Mouse (Mus musculus) heart, embryonic 15.5 days (tissue): ENCODE data around the gene Col23a1. TPM values are rescaled to one million over a fixed set of nuclear protein-coding genes. Genes with fewer than 3 reads are reported as not detected.

Source experiments
- ATAC-seq: fragments of 200-750 bp; cut with Nextera tagmentation; replicated peaks from 2 replicates; pipeline ENCODE4 v1.8.0; 2017; ENCODE audit warnings: low read depth, moderate TSS enrichment; ENCODE audit not compliant: insufficient number of reproducible peaks, insufficient read depth, low FRiP score
- H3K27ac ChIP-seq: fragments of 300-500 bp; sonication (generic); 2 replicates; pipeline ENCODE4 v1.5.1; 2015; ENCODE audit warnings: mild to moderate bottlenecking, inconsistent platforms
- H3K27me3 ChIP-seq: fragments of 300-500 bp; sonication (generic); 2 replicates; pipeline ENCODE4 v1.6.1; 2015; ENCODE audit warnings: inconsistent platforms
- H3K36me3 ChIP-seq: fragments of 300-500 bp; sonication (generic); 2 replicates; pipeline ENCODE4 v1.6.1; 2015; ENCODE audit warnings: mild to moderate bottlenecking, inconsistent platforms
- H3K4me1 ChIP-seq: fragments of 300-500 bp; sonication (generic); replicated peaks from 2 replicates; pipeline ENCODE4 v1.6.1; 2015; ENCODE audit warnings: inconsistent platforms
- H3K4me2 ChIP-seq: fragments of 300-500 bp; sonication (generic); 2 replicates; pipeline ENCODE4 v1.6.1; 2015; ENCODE audit warnings: inconsistent platforms, mild to moderate bottlenecking, moderate library complexity
- H3K4me3 ChIP-seq: fragments of 300-500 bp; sonication (generic); 2 replicates; pipeline ENCODE4 v1.5.1; 2015; ENCODE audit warnings: mild to moderate bottlenecking, inconsistent platforms
- H3K9ac ChIP-seq: fragments of 300-500 bp; sonication (generic); 2 replicates; pipeline ENCODE4 v1.6.1; 2015; ENCODE audit warnings: mild to moderate bottlenecking, inconsistent platforms
- H3K9me3 ChIP-seq: fragments of 300-500 bp; sonication (generic); replicated peaks from 2 replicates; pipeline ENCODE4 v1.6.1; 2016; ENCODE audit warnings: inconsistent platforms
- WGBS: fragments of 180-500 bp; shearing (Covaris S2); methylation state at CpG from one replicate; pipeline ENCODE4 v1.1.7; 2015; ENCODE audit warnings: mixed read lengths; 5-methylcytosine and 5-hydroxymethylcytosine counted together
- polyA plus RNA-seq: library from polyadenylated mRNA; unstranded; fragments of >200 nt; fragmentation: Nextera tagmentation; extraction: Ambion mirVana; gene quantifications from 2 replicates; pipeline ENCODE4 v1.2.1, GENCODE M21; 2015

Gene Col23a1
- polyA plus RNA-seq, result 7.2 and 11.3 TPM in 2 replicates

- Histone ChIP-seq H3K27me3 (peaks cover 19% of the 10 kb centered on the region), H3K36me3 (no peaks in the 10 kb centered on the region), H3K9ac (peak within 1 kb of the TSS; percentile 63), H3K9me3 (no peaks in the 10 kb centered on the region), H3K4me3 (peak within 1 kb of the TSS; percentile 58), H3K27ac (peak within 1 kb of the TSS; percentile 59), H3K4me1 (peaks cover 13% of the 10 kb centered on the region), H3K4me2 (peak within 1 kb of the TSS; percentile 91)
- peak; percentile 94 for ATAC-seq
- 1% methylated on average over 38 of the region's 38 CpGs for WGBS
Measured at GRCm38 (mm10) chr11:51289564-51290041, at the start of gene Col23a1. Gene Col23a1, plus strand, starts transcription at chr11:51289920.

GRCm38 (mm10) chr11:51242897-51243296 is 46.8 kb upstream of the Col23a1 start:
- no peak overlapping the region for H3K4me3 ChIP-seq
- ATAC-seq, result no peak
- no peak overlapping the region for H3K27ac ChIP-seq
- no peaks in the 10 kb centered on the region for H3K4me1 ChIP-seq
- no peak overlapping the region for H3K4me2 ChIP-seq
- no peaks in the 10 kb centered on the region for H3K27me3 ChIP-seq
- no peak overlapping the region for H3K9ac ChIP-seq
- 77% methylated on average over 2 of the region's 2 CpGs for WGBS
- no peaks in the 10 kb centered on the region for H3K36me3 ChIP-seq
- H3K9me3 ChIP-seq, result no peaks in the 10 kb centered on the region; the same call in 1 of the 2 replicates

- no peak overlapping the region for H3K27ac ChIP-seq
- no peak overlapping the region for H3K9ac ChIP-seq
- ATAC-seq, result no peak
- H3K4me1 ChIP-seq, result no peaks in the 10 kb centered on the region
- H3K9me3 ChIP-seq, result no peaks in the 10 kb centered on the region
- WGBS, result 82% methylated on average over 4 of the region's 4 CpGs
- peaks cover 3% of the 10 kb centered on the region; the same call in 1 of the 2 replicates for H3K27me3 ChIP-seq
- H3K36me3 ChIP-seq, result no peaks in the 10 kb centered on the region
- H3K4me2 ChIP-seq, result no peak overlapping the region
- H3K4me3 ChIP-seq, result no peak overlapping the region
Measured at GRCm38 (mm10) chr11:51257006-51257405, 32.7 kb upstream of the Col23a1 start.

- Histone ChIP-seq H3K36me3 (no peaks in the 10 kb centered on the region), H3K9ac (peak within 1 kb of the TSS; percentile 66), H3K4me3 (peak within 1 kb of the TSS; percentile 84), H3K4me2 (peak within 1 kb of the TSS; percentile 85), H3K9me3 (no peaks in the 10 kb centered on the region), H3K4me1 (peaks cover 31% of the 10 kb centered on the region), H3K27ac (peak within 1 kb of the TSS; percentile 98), H3K27me3 (peaks cover 3% of the 10 kb centered on the region; the same call in 1 of the 2 replicates)
- 79% methylated on average over 3 of the region's 3 CpGs for WGBS
- ATAC-seq, result no peak
Measured at GRCm38 (mm10) chr11:51261680-51262219, 28.0 kb upstream of the Col23a1 start, which contains the start of gene Clk4. Gene Clk4, plus strand, starts transcription at chr11:51261730.

GRCm38 (mm10) chr11:51262342-51263285 is 27.1 kb upstream of the Col23a1 start, which contains the start of gene BC049762:
Gene BC049762, minus strand, starts transcription at chr11:51263046.
- WGBS, result 7% methylated on average over 57 of the region's 57 CpGs
- Histone ChIP-seq H3K4me2 (peak within 1 kb of the TSS; percentile 85), H3K27me3 (peaks cover 3% of the 10 kb centered on the region; the same call in 1 of the 2 replicates)

GRCm38 (mm10) chr11:51263286-51263831 is 26.4 kb upstream of the Col23a1 start:
- Histone ChIP-seq H3K9ac (peak overlapping the region; percentile 95), H3K36me3 (peaks cover 9% of the 10 kb centered on the region), H3K27ac (peak overlapping the region; percentile 98), H3K9me3 (no peaks in the 10 kb centered on the region), H3K27me3 (peaks cover 3% of the 10 kb centered on the region; the same call in 1 of the 2 replicates), H3K4me1 (peaks cover 31% of the 10 kb centered on the region), H3K4me2 (peak overlapping the region; percentile 80), H3K4me3 (peak overlapping the region; percentile 84)
- under 1% methylated on average over 50 of the region's 50 CpGs for WGBS
- ATAC-seq, result peak; percentile 71

More at GRCm38 (mm10) chr11:51262342-51263285, 27.1 kb upstream of the Col23a1 start, which contains the start of gene BC049762:
- H3K9ac ChIP-seq, result peak within 1 kb of the TSS; percentile 95
- H3K4me3 ChIP-seq, result peak within 1 kb of the TSS; percentile 84
- peak within 1 kb of the TSS; percentile 98 for H3K27ac ChIP-seq
- ATAC-seq, result peak; percentile 98
- H3K36me3 ChIP-seq, result peaks cover 7% of the 10 kb centered on the region; the same call in 1 of the 2 replicates
- H3K9me3 ChIP-seq, result no peaks in the 10 kb centered on the region
- H3K4me1 ChIP-seq, result peaks cover 31% of the 10 kb centered on the region

- H3K9me3 ChIP-seq, result no peaks in the 10 kb centered on the region
- H3K9ac ChIP-seq, result peak overlapping the region; percentile 95
- peaks cover 9% of the 10 kb centered on the region for H3K36me3 ChIP-seq
- peak overlapping the region; percentile 84 for H3K4me3 ChIP-seq
- H3K27ac ChIP-seq, result peak overlapping the region; percentile 98; the same call in 1 of the 2 replicates
- peak overlapping the region; percentile 80 for H3K4me2 ChIP-seq
- peaks cover 3% of the 10 kb centered on the region; the same call in 1 of the 2 replicates for H3K27me3 ChIP-seq
- H3K4me1 ChIP-seq, result peaks cover 31% of the 10 kb centered on the region
- WGBS, result 4% methylated on average over 6 of the region's 6 CpGs
- ATAC-seq, result no peak
Measured at GRCm38 (mm10) chr11:51264352-51264751, 25.4 kb upstream of the Col23a1 start.

GRCm38 (mm10) chr11:51265326-51265725 is 24.4 kb upstream of the Col23a1 start:
- Histone ChIP-seq H3K36me3 (peaks cover 12% of the 10 kb centered on the region), H3K4me1 (peaks cover 31% of the 10 kb centered on the region), H3K27me3 (no peaks in the 10 kb centered on the region), H3K4me3 (0 out of 2 replicates have a peak overlapping the region, but pooled peaks have one; percentile 84), H3K4me2 (peak overlapping the region; percentile 80), H3K9ac (no peak overlapping the region), H3K9me3 (no peaks in the 10 kb centered on the region), H3K27ac (no peak overlapping the region)
- ATAC-seq, result no peak
- WGBS, result 45% methylated on average over 3 of the region's 3 CpGs

GRCm38 (mm10) chr11:51274418-51274817 is 15.3 kb upstream of the Col23a1 start:
- H3K9ac ChIP-seq, result no peak overlapping the region
- ATAC-seq, result no peak
- no peaks in the 10 kb centered on the region for H3K9me3 ChIP-seq
- no peaks in the 10 kb centered on the region for H3K27me3 ChIP-seq
- H3K27ac ChIP-seq, result no peak overlapping the region
- no peak overlapping the region for H3K4me3 ChIP-seq
- no peaks in the 10 kb centered on the region for H3K4me1 ChIP-seq
- peaks cover 68% of the 10 kb centered on the region for H3K36me3 ChIP-seq
- H3K4me2 ChIP-seq, result no peak overlapping the region
- WGBS, result 92% methylated on average over 1 of the region's 1 CpGs

GRCm38 (mm10) chr11:51290066-51290955 is 591 bp downstream of the Col23a1 start:
- ATAC-seq, result peak; percentile 76
- peaks cover 19% of the 10 kb centered on the region for H3K27me3 ChIP-seq
- H3K9me3 ChIP-seq, result no peaks in the 10 kb centered on the region
- WGBS, result 2% methylated on average over 71 of the region's 74 CpGs
- peak overlapping the region; percentile 18; the same call in 1 of the 2 replicates for H3K27ac ChIP-seq
- H3K36me3 ChIP-seq, result no peaks in the 10 kb centered on the region
- peaks cover 13% of the 10 kb centered on the region for H3K4me1 ChIP-seq
- H3K4me2 ChIP-seq, result peak overlapping the region; percentile 91
- peak overlapping the region; percentile 58 for H3K4me3 ChIP-seq
- peak overlapping the region; percentile 63 for H3K9ac ChIP-seq
